Mouse (Mus musculus): Measurements from ENCODE around the gene Rel.

DNA sequence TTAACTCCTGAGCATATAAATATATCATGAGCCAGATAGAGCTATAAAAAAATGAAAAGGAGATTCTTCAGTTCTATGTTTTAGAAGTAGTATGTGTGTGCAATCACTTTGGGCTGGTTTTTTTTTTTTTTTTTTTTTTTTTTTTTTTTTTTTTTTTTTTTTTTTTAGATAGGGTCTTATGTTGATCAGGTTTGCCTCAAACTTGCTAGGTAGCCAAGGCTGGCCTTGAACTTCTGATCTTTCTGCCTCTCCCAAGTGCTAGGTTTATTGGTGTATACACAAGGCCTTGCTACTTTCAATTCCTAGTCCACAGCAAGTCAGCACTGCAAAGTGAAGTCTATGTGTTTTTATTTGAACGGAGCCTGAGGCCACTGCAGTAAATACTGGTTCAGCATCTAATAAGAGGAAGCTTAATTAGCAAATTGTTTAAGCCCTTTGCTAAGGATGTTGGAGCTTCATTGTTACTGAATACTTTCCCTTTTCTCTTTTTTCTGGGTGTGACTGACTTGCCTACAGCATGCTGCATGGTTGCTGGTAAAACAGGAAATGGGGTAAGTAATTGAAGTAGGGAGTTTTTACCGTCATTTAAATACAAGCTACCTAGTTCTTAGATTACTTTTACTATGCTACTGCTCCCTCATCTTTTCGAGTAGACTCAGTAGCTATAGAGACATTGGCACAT is 71.2 kb downstream of the Rel start:
- TF ChIP-seq CTCF (IDR thresholded peaks at IDR 0.05; ENCODE audit: low read depth) (no peak), EP300 (optimal IDR thresholded peaks at IDR 0.05) (no peak)

Data from stomach, postnatal 0 days (tissue).